Mouse (Mus musculus) ES-E14 (cell line): Measurements from ENCODE around the gene Fgd3.

ENCODE experiments used
- CHD2 ChIP-seq: IDR thresholded peaks from 2 replicates; pipeline ENCODE4 v1.6.1; 2014; ENCODE audit warnings: mild to moderate bottlenecking, low read depth, low read length, inconsistent platforms
- MAFK ChIP-seq: IDR thresholded peaks from 2 replicates; pipeline ENCODE4 v1.6.1; 2014; ENCODE audit warnings: mild to moderate bottlenecking, low read depth, low read length, inconsistent platforms; ENCODE audit not compliant: insufficient read depth
- ZC3H11A ChIP-seq: IDR thresholded peaks from 2 replicates; pipeline ENCODE4 v1.6.1; 2012; ENCODE audit warnings: low read depth, mild to moderate bottlenecking, inconsistent platforms, low read length, borderline replicate concordance

DNA sequence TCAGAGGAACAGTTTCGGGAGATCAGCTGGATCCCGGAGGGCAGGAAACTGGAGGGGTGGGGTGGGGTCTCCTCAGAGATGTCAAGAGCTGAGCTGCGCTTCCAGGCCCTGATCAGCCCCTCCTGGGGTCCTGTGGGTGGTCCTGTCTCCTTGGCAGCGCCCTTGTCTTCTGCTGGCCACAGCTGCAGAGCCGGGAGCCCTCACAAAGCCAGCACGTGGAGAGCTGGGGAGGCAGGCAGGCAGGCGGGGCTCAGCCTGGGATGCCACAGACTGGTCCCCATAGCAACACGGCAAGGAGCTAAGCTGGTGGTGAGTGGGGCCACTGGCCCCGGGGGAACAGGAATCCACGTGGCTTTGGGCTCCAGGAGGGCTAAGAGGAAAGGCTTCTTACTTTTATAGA, at the start of gene Fgd3:
- no peak for TF ChIP-seq ZC3H11A
- TF ChIP-seq CHD2 = no peak
- no peak for TF ChIP-seq MAFK
